Mouse (Mus musculus): ENCODE data around the gene Mfsd12.

Gene Mfsd12

DNA sequence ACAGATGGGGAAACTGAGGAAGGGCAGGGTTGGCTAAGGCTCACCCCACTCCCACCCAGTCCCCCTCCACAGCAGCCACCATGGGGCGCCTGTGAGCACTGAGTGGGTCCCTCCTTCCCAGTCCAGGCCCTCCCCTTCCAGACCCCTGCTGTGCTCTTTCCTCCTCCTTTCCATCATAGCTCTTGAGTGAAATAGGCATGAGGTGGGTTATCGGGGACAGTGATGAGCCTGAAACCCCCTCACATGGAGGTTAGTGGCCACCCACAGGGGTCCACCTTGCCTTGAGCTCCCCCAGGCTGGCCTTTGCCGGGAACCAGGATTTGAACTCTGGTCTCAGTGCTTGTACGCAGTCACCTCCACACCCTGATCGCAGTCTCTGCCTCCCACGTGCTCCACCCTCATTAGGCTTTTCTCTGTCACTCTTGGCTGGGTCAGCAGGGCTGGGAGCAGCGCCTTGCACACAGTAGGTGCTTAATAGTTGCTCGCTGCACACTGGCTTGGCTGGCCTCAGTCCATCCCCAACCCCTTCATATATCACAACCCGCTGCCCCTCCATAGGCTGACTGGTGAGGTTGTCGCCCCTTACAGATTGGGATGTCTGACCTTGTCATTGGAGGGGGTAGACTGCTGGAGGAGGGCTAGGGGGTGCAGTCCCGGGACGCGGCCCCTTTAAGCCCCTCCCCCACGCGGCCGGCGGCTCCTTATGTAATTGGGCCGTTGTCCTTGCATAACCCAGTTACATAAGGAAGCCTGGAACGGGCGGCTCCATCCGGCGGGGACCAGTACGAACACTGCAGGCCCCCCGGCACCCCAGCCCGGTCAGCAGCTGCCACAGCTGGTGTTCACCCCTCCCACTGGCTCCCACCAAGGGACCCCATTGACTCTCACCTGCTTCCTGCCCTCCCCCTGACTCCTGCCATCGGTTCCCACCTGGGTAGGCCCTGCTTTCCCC, 56.3 kb downstream of the Mfsd12 start:
- no peak for DNase-seq (ENCODE audit: extremely low spot score, low read depth, low spot score)

DNA sequence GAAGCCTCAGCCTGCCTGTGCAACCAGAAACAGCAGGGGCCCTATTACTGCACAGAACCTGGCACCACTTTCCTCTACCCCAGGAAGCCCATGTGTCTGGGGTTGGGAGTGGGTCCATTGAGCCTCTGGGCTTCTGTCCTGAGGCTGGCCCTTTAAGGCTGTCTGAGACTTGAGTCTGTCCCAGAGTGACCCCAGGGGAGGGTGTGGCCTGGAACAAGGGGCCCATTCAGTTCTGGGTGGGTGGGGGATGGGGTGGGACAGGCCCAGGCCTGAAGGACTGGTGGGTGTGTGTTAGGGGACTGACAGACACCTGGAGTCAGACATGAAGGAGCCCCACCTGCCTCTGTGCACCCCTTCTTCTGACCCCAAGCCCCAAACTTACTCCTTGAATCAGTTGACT, 57.4 kb downstream of the Mfsd12 start:
- no peak for DNase-seq (ENCODE audit: extremely low spot score, low read depth, low spot score)

DNA sequence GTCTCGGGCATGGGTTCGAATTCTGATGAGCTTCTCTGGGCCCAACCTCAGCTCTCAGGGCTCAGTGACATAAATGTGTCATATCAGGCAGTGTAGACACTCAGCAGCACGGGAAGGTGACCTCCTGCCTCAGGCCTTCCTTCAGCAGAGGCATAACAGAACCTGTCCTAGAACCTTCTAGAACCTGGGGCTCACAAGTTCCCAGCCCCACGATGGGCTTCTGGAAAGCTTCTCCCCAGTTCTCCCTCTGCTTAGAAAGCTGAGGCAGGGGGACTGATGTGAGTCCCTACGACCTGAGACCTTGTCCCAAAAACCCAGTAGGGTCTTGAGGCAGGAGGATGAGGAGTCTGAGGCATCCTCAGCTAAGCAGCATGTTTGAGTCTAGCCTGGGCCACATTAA, 57.9 kb downstream of the Mfsd12 start:
- DNase-seq (ENCODE audit: extremely low spot score, low read depth, low spot score) = no peak
